Mouse (Mus musculus): ENCODE results near the gene Ranbp17.

DNA sequence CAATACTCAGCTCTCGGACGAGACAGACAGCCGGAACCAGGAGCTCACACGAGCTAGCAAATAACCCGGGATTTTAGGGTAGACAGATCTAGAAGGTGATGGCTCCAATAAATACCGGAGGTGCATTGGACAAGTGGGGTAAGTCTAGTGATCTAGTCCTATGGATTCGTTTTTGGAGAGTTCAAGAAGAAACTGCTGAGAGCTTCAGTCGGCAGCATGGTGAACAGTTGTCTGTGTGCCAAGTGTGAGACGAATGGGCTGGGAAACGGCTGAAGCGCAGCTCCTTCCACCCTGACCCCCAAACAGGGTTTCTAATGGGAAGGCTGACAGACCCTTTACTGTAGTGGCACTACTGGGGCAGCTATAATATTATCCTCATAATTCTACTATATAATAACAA lies 214.2 kb downstream of the Ranbp17 start:
- TF ChIP-seq CTCF (conservative IDR thresholded peaks at IDR 0.05; ENCODE audit: low read length), result no peak
- no peak for TF ChIP-seq POU5F1 (IDR thresholded peaks at IDR 0.05; ENCODE audit: borderline replicate concordance, low read length)
- no peak for TF ChIP-seq NANOG (IDR thresholded peaks at IDR 0.05; ENCODE audit: borderline replicate concordance, low read length)

All from E14TG2a.4 (cell line).